Mouse (Mus musculus): ENCODE results near the gene Camkv.

The Camkv gene

DNA sequence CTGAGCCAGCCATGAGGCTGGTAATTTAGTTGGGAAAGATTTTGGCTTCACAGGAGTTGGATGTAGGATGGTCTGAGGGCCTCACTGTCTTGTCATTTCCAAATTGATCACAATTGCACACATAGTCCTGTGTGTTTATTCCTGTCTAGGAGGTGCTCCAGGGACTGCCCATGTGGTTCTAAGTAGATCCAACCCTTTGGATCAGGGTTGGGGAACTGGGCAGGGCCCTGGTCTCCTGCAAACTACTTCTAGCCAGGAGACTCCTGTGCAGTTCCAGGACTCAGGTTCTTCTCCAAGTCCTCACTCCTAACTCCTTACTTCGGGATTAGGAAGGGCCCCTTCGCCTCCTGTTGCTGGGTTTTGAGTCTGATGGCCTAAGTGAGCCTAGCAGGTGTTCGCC lies at the start of gene Camkv:
Gene Camkv (plus strand): TSS at position 301 of the 400 bp plus-strand sequence.
- no peak for DNase-seq (ENCODE audit: inconsistent age in 2 of 2, low spot score in 1 of 2)

DNA sequence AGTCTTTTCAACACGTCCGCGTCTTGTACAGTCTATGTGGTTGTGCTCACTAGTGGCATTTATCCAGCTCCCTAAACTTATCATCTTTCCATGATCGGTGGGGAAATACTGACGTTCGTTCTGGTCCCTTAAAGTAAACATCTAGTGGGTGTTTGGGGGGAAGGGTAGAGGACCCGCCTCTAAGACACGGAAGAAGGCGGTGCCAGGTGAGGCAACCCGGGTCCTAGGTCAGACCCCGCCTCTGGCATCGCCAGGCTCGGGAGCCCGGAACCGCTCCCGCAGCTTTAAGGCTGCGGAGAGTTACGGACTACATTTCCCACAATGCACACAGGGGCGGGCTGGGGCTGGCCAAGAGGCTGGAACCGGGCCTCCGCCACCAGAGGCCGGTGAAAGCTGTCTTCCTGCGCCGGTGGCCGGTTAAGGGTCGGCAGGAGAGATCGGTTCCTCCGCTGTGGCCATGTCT lies 47.6 kb upstream of the Camkv start, which contains the start of gene Mon1a:
Gene Mon1a (plus strand): TSS at position 348 of the 463 bp plus-strand sequence.
- DNase-seq (ENCODE audit: inconsistent age in 2 of 2, low spot score in 1 of 2), result peak; percentile 95 to 97

DNA sequence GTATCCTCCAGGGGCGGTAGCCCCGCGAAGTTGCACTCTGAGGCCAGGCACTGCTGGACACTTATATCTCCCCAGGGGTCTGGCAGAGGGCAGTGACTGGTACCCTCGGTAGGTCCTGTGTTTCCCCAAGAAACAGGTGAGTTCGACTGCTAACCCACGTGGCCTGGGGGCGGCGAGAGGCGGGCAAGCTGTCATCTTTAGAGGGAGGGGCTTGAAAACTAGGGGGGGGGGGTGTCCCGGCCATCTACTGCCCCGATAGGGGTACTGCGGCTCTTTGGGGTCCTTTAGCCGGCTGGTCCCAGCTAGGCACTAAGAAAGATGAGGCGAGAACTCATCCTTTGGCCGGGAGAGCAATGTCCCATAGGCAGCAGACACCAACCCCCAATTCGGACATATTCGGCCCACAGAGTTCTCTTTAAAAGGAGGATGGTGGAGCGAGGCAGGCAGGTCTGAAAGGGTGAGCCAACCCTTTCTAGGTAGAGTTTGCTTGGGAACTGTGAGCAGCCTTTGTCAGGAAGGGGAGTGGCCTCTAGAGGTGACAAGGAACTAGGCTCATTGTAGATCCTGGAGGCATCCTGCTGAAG lies 47.1 kb upstream of the Camkv start:
- DNase-seq (ENCODE audit: inconsistent age in 2 of 2, low spot score in 1 of 2), result peak; percentile 40 to 76

DNA sequence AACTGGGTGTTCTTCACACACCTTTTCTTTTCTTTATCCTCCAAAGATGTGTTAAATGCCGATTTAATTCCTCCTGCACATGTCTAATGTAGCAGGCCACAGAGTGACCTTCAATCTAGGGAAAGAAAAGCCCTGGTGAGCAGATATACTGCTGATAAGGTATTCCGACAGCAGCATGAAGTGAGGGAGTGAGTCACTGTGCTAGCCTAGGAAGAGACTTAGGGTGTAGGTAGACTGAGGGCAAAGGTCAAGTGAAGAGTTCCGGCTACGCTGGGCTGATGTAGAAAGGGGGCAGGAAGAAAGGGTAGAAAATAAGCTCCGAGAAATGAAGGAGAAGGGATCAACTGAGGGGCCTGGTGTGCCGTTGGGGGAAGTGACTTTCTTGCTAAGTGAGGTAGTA lies 45.2 kb upstream of the Camkv start:
- no peak for DNase-seq (ENCODE audit: inconsistent age in 2 of 2, low spot score in 1 of 2)

DNA sequence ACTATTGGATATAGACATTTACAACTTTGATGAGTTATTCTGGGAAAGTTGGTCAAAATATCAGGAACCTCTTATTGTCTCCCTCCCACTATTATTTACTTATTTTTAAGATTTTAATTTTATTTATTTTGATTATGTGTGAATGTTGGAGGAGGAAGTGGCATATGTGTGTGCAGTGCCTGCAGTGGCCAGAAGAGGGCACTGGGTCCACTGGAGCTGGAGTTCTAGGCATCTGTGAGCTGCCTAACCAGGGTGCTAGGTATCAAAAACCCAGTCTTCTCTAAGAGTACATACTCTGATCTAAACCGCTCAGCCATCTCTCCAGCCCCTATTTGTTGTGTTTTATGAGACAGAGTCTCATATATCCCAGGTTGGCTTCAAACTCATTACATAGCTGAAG lies 44.5 kb upstream of the Camkv start:
- no peak for DNase-seq (ENCODE audit: inconsistent age in 2 of 2, low spot score in 1 of 2)

DNA sequence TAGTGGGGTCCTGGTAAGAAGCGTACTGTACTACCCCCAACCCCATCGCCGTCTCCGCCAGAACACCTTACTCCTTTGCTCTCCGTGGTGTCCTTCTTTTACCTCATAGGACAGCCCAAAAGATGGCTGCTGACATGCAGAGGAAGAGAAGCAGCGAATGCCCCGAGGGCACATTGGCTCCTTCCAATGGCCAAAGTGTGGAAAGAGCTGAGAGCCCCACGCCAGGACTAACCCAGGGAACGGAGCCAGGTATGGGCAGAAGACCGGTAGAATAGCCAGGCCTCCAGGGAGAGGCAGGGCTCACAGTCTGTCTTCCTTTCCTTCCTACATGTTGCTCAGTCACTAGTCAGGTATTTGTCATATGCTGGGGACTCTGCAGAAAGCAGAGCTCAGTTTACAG lies 36.9 kb upstream of the Camkv start:
- DNase-seq (ENCODE audit: inconsistent age in 2 of 2, low spot score in 1 of 2), result peak in 1 of 2 experiments; percentile 48

DNA sequence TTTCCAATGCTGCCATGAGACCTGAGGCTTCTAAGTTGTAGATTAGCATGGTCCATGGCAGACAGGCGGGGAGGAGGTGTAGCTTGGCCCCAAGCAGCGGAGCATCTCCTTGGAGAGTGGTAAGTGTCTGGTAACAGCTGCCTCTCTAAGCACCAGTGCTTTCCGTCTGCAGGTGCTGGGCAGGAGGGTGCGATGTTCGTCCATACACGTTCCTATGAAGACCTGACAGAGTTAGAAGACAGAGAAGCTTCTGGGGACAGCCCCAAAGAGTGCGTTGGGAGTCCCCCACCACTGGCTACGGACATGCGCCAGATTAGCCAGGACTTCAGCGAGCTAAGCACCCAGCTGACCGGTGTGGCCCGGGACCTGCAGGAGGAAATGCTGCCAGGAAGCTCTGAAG lies 35.6 kb upstream of the Camkv start:
- DNase-seq (ENCODE audit: inconsistent age in 2 of 2, low spot score in 1 of 2), result no peak

DNA sequence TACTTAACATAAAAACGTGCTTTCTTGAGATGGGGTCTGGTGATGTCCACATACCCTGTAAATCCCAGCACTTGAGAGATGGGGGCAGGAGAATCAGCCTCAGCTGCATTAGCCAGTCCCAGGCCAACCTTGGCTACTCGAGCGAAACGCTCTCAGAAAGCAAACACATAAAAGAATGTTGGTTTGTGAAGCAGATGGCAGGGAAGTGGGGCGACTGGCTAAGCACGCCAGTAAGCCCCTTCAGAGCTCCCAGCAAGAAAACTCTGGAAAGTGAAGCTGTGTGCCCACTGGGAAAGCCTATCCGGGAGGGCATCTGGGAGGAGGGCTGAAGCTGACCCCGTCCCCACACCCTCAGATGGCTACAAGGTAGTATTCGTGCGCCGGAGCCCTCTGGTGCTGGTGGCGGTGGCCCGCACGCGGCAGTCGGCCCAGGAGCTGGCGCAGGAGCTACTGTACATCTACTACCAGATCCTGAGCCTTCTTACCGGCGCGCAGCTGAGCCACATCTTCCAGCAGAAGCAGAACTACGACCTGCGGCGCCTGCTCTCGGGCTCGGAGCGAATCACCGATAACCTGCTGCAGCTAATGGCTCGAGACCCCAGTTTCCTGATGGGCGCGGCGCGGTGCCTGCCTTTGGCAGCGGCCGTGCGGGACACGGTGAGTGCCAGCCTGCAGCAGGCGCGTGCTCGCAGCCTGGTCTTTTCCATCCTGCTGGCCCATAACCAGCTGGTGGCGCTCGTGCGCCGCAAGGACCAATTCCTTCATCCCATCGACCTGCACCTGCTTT lies 34.4 kb upstream of the Camkv start:
- peak; percentile 73 to 89 for DNase-seq (ENCODE audit: inconsistent age in 2 of 2, low spot score in 1 of 2)

DNA sequence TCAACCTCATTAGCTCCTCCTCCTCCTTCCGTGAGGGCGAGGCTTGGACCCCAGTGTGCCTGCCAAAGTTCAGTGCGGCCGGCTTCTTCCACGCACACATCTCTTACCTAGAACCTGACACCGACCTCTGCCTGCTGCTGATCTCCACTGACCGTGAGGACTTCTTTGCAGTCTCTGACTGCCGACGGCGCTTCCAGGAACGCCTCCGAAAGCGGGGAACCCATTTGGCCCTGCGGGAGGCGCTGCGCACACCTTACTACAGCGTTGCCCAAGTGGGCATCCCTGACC lies 33.9 kb upstream of the Camkv start:
- DNase-seq (ENCODE audit: inconsistent age in 2 of 2, low spot score in 1 of 2), result no peak

DNA sequence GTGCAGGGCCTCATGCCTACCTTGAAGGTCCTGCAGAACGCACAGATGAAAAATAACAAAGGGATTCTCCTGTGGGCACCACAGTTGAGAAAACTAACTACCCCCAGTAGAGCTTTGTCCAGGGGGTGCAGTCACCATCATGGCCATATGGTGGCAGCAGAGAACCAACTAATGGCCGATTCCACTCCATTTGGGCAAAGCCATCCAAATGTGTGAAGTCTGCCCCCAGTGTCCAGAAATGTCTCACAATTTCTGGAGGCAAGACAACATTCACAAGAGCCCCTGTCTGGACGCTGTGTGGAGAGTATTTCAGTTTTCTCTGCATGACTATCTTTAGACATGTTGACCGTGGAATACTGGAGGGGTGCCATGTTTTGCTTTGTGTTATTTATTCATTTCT lies 30.7 kb upstream of the Camkv start:
- peak; percentile 85 to 96 for DNase-seq (ENCODE audit: inconsistent age in 2 of 2, low spot score in 1 of 2)

DNA sequence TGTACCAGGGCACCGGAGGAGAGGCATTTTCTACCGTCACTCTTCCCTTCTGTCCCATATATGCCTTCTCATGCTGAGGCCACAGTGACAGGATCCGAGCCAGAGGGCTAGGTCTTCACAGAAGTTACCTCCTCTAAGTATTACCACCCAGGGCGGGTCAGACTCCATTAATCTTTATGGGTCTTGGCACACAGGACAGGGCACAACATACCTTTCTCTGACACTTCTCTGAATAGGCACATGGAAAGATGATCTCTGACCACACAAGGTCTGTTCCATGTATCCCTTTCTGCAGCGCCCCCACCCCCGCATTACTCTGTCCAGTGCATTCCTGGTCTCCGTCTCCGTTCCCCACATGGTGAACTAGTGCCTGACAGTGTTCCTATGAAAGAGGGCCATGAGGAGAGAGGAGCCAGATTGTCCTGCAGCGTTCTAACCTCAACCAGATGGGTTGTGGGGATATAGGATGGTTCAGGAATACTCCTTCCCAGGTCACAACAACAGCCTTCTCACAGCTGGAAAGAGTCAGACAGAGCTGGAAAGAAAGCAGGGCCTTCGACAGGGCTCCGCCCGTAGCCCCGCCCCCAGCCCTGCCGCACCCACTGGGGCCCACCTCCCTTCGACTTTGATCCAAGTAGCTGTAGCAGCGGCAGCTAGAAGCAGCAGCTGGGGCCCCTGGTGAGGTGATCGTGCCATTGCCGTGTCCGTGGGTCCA lies 29.1 kb upstream of the Camkv start, which contains the start of gene Mst1r:
Gene Mst1r (plus strand): TSS at position 622 of the 715 bp plus-strand sequence.
- DNase-seq (ENCODE audit: inconsistent age in 2 of 2, low spot score in 1 of 2), result peak; percentile 87 to 93

DNA sequence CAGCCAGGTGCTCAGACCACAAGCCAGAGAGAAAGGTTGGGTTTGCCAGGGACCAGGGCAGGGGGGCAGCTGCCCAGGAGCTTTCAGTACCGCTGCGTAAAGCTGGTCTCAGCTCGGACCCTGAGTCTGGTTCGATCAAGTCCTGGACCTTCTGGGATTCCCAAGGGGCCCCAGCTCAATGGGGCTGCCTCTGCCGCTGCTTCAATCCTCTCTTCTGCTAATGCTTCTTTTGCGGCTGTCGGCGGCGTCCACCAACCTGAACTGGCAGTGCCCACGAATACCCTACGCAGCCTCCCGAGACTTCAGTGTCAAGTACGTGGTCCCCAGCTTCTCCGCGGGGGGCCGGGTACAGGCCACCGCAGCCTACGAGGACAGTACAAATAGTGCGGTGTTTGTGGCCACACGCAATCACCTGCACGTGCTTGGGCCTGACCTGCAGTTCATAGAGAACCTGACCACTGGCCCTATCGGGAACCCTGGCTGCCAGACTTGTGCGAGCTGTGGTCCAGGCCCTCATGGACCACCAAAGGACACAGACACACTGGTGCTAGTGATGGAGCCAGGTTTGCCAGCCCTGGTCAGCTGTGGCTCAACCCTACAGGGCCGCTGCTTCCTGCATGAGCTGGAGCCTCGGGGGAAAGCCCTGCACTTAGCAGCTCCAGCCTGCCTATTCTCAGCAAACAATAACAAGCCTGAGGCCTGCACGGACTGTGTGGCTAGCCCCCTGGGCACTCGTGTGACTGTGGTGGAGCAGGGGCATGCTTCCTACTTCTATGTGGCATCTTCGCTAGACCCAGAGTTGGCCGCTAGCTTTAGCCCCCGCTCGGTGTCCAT lies 28.3 kb upstream of the Camkv start:
- peak in 1 of 2 experiments; percentile 75 for DNase-seq (ENCODE audit: inconsistent age in 2 of 2, low spot score in 1 of 2)

DNA sequence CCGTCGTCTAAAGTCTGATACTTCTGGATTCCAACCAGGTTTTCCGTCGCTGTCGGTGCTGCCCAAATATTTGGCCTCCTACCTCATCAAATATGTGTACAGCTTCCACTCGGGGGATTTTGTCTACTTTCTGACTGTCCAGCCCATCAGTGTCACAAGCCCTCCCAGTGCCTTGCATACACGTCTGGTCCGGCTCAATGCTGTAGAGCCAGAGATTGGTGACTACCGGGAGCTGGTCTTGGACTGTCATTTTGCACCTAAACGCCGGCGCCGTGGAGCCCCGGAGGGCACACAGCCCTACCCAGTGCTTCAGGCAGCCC lies 27.7 kb upstream of the Camkv start:
- peak in 1 of 2 experiments; percentile 36 for DNase-seq (ENCODE audit: inconsistent age in 2 of 2, low spot score in 1 of 2)

DNA sequence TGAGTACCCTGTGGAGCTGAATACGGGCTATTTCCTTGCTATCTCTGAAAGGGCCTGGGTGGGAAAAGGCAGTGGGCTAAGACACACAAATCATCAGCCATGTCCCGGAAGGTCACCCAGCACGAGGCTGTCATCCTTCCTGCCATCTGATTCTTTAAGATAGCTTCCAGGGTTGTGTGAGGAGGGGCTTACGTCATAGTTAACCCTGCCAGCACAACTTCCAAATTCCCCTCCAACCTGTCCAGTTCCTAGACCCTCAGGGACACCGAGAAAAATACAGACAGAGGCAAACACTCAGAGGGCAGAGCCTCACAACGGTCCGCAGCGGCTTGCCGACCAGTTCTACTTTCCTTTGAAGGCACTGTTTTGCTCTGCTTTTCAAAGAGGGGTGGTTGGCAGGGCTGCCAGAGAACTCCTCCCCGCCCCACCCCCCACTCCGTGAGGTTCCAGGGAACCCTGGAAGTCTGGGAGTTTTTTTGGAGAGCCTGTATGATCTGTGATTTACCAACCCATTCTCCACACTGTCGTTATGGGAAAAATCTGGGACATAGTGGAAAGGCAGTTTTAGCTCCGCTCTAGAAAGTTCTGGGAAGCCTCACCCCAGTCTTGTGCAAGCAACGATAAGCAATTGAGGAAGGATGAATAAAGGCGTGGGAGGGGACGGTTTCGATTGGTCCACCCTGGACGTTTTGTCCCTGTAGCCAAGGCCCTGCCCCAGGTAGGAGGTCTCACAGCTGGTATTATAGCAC lies 26.9 kb upstream of the Camkv start:
- peak; percentile 65 to 88 for DNase-seq (ENCODE audit: inconsistent age in 2 of 2, low spot score in 1 of 2)

DNA sequence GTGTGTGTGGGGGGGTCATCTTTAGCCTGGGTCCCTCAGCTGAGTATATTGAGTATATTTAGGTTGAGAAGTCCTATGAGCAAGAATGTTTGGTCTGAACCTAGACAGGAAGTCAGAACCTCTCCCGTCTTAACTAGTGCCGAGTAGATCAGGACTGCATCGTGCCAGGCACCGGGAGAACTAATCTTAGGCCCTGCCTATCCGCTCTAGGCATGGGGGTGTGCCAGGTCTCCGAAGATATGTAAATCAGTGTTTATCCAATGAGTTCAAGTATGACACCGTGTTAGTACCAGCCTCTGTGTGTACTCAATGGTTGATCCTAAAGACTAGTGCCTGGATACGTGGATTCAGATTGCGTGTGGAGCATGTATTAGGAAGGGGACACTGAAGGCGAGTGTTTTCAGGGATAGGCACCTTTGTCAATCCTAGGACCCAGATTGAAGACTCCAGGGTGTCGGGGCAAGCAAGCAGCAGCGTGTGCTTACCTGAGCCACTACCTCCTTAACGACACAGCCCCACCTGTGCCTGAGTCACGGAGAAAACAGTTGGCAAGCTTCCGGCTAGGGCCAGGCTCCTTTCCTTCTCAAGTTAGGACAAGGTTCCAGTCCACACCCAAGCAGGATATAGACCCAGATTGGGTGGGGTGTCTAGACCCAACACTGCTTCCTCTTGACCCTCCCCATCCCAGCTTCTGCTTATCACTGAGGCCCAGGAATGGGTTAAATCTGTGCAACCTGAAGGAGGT lies 25.3 kb upstream of the Camkv start:
- peak in 1 of 2 experiments; percentile 59 for DNase-seq (ENCODE audit: inconsistent age in 2 of 2, low spot score in 1 of 2)

DNA sequence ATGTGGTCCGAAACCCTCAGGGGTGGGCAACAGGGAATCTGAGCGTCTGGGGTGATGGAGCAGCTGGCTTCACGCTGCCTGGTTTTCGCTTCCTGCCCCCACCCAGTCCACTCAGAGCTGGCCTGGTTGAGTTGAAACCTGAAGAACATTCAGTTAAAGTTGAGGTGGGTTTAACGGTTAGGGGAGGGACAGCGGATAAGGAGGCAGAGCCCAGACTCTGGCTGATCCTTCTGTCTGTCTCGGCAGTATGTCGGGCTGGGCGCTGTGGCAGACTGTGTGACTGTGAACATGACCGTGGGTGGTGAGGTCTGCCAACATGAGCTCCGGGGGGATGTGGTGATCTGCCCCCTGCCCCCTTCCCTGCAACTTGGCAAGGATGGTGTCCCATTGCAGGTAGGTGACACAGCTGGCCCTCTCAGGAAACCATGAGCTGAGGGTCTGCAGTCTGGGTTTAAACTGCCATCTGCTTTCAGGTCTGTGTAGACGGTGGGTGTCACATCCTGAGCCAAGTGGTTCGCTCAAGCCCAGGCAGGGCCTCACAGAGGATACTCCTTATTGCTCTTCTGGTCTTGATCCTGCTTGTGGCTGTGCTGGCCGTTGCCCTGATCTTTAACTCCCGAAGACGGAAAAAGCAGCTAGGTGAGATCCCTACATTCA lies 20.6 kb upstream of the Camkv start:
- no peak for DNase-seq (ENCODE audit: inconsistent age in 2 of 2, low spot score in 1 of 2)

DNA sequence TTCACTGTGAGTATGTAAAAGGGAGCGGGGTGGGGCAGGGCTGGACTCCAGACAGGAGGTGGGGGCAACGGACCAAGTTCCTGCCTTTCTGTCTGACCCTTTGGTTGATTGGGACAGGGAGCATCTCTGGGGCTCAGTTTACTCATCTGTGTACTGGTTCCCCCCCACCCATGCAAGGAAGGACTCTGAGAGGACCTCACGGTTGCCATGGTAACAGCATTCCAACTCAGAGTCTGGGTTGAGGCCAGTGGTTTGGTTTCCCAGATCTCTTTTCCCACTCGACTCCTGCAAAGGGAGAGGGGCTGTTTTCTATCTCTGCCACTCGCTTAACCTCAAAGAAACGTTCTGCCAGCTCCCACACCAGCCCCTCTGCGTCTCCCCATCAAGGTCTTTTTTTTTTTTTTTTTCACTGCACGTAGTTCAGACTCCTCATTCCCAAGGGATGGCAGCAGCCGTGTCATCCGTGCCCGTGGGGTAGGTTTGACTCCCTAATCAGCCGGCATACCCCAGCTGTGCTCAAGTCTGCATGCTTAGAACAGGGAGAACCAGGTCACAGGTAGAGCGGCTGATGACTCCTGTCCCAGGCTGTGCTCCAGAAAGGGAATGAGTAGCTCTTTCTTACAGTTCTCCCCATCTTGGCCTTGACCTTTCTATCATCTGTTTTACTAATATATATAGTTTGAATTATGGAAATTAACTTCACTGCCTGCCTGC lies 17.4 kb upstream of the Camkv start:
- peak in 1 of 2 experiments; percentile 47 for DNase-seq (ENCODE audit: inconsistent age in 2 of 2, low spot score in 1 of 2)

DNA sequence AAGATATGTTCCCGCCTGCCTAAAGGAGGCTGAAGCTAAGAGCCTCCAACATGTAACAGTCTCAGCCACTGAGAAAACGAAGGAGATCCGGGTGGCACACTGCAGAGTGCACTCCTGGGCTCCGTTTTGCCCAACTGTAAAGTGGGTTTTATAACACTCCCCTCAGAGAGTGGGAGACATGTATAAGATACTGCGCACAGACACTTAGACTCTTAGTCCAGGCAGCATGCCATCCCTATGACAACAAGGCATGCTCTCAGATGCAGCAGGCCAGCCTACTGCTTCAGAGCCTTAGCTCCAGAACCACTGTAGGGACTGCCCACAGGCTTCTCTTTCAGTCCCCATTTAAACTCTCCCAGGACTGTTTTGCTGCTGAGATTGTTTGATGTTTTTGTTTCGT lies 16.6 kb upstream of the Camkv start:
- no peak for DNase-seq (ENCODE audit: inconsistent age in 2 of 2, low spot score in 1 of 2)

DNA sequence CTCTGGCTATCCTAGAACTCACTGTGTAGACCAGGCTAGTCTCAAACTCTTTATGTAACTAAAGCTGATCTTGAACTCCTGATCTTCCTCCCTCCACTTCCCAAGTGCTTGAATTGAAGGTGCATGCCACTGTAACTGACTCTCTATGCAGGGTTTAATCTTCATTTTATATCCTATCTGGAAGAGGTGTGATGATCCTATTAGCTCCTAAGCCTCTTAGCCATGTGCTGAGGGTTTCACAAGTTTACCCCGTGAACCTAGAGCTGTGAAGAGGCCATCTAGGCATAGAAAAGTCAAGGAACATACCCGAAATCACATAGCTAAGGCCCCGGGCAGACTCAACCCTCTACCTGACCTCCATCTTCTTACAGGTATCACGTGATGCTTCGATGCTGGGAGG lies 16.0 kb upstream of the Camkv start:
- no peak for DNase-seq (ENCODE audit: inconsistent age in 2 of 2, low spot score in 1 of 2)

All from adrenal gland, adult (tissue).